Comparison of ENCODE assay signal across 21 mouse cellular contexts in the genomic region with DNA sequence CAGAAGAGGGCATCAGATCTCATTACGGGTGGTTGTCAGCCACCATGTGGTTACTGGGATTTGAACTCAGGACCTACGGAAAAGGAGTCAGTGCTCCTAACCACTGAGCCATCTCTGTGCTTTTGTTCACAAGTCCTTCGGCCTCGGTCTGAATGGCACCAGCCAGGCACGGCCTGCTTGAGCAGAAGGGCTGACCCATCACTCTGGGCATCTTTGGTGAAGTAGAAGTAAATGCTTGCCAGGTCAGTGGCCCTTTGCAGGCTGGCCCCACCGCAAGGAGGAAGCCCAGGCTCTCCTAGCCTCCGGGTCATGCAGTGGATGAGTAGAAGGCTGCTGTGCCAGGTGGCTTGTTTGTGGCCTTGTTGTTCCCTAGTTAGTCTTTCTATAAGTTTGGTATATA. TPM values are rescaled to one million over a fixed set of nuclear protein-coding genes. Genes with fewer than 3 reads are reported as not detected.
A peak's percentile ranks its signal among the peaks of the same experiment; 100 is the strongest.
DNase-seq lines count a peak whose midpoint lies in the region; ATAC-seq and TF ChIP-seq lines count a peak whose summit lies in the region.
"Had no signal": no experiment of that assay in that cellular context is flagged by ENCODE, and none has a peak within 500 bp of the region (broad histone marks: within the 10 kb centered on the region; RNA-seq: fewer than 3 reads in every experiment).

No protein-coding gene starts in this region.

- DNase-seq in hindbrain, embryonic 11.5 days (ENCODE audit: low spot score), result peak; percentile 7
- no peak for DNase-seq in hindbrain, postnatal 0 days (ENCODE audit: low spot score)
- peak; percentile 33 for DNase-seq in thymus, adult 2 months
- DNase-seq in thymus, adult 18-20 months, result no peak
- DNase-seq in thymus, postnatal 0 days (ENCODE audit: low spot score), result peak; percentile 21
- DNase-seq in adrenal gland, adult 18-20 months (ENCODE audit: low spot score in 2 of 2), result no peak
- DNase-seq in ovary, postnatal 10 days (ENCODE audit: low spot score), result no peak
- DNase-seq: cerebellum, adult 11 months; cerebellum, adult 9-10 months; heart, postnatal 4 days had no signal

- no peak overlapping the region for H3K9ac ChIP-seq in hindbrain, embryonic 11.5 days (ENCODE audit: low read depth, low read length)
- no peak overlapping the region for H3K9ac ChIP-seq in hindbrain, postnatal 0 days (replicated peaks; ENCODE audit: low read length)
- H3K9ac ChIP-seq: embryonic facial prominence, embryonic 13.5 days; forebrain, embryonic 15.5 days; hindbrain, embryonic 14.5 days; kidney, embryonic 15.5 days; lung, embryonic 15.5 days; midbrain, embryonic 15.5 days; neural tube, embryonic 12.5 days; stomach, embryonic 15.5 days had no signal

- no peak overlapping the region for H3K4me3 ChIP-seq in hindbrain, embryonic 11.5 days (ENCODE audit: low read depth, low read length)
- no peak overlapping the region for H3K4me3 ChIP-seq in hindbrain, postnatal 0 days (ENCODE audit: low read length)
- no peak overlapping the region for H3K4me3 ChIP-seq in thymus, adult 2 months (ENCODE audit: control insufficient read depth, insufficient read depth, low read length)
- H3K4me3 ChIP-seq: embryonic facial prominence, embryonic 13.5 days; forebrain, embryonic 10.5 days; forebrain, embryonic 15.5 days; kidney, embryonic 15.5 days; lung, embryonic 15.5 days; midbrain, embryonic 10.5 days; midbrain, embryonic 15.5 days; neural tube, embryonic 12.5 days; stomach, embryonic 15.5 days had no signal

- 92% methylated on average over 7 of the region's 7 CpGs for WGBS in hindbrain, embryonic 11.5 days
- WGBS in hindbrain, postnatal 0 days, result 94% methylated on average over 7 of the region's 7 CpGs
- 92% methylated on average over 7 of the region's 7 CpGs for WGBS in thymus, adult 2 months

- H3K9me3 ChIP-seq in hindbrain, embryonic 11.5 days (ENCODE audit: control insufficient read depth, low read length), result no peaks in the 10 kb centered on the region
- no peaks in the 10 kb centered on the region for H3K9me3 ChIP-seq in hindbrain, postnatal 0 days (ENCODE audit: low read length)
- H3K9me3 ChIP-seq: embryonic facial prominence, embryonic 13.5 days; forebrain, embryonic 10.5 days; forebrain, embryonic 15.5 days; G1E; kidney, embryonic 15.5 days; lung, embryonic 15.5 days; midbrain, embryonic 10.5 days; midbrain, embryonic 15.5 days; neural tube, embryonic 12.5 days; stomach, embryonic 15.5 days had no signal

- H3K27ac ChIP-seq in hindbrain, embryonic 11.5 days (ENCODE audit: low read depth, low read length), result no peak overlapping the region
- no peak overlapping the region for H3K27ac ChIP-seq in hindbrain, postnatal 0 days
- H3K27ac ChIP-seq in thymus, adult 2 months (ENCODE audit: control insufficient read depth, insufficient read depth, low read length), result peak overlapping the region; percentile 99
- H3K27ac ChIP-seq: forebrain, embryonic 10.5 days; forebrain, embryonic 15.5 days; hindbrain, embryonic 14.5 days; kidney, embryonic 15.5 days; midbrain, embryonic 10.5 days; midbrain, embryonic 15.5 days; neural tube, embryonic 12.5 days had no signal

- no peak overlapping the region for H3K4me2 ChIP-seq in hindbrain, embryonic 11.5 days (replicated peaks; ENCODE audit: low read depth, low read length)
- no peak overlapping the region for H3K4me2 ChIP-seq in hindbrain, postnatal 0 days (ENCODE audit: low read depth, low read length)
- H3K4me2 ChIP-seq: embryonic facial prominence, embryonic 13.5 days; forebrain, embryonic 15.5 days; hindbrain, embryonic 14.5 days; kidney, embryonic 15.5 days; lung, embryonic 15.5 days; midbrain, embryonic 15.5 days; neural tube, embryonic 12.5 days; stomach, embryonic 15.5 days had no signal

- H3K4me1 ChIP-seq in hindbrain, embryonic 11.5 days (replicated peaks; ENCODE audit: control insufficient read depth, insufficient read depth, low read length), result no peaks in the 10 kb centered on the region
- no peaks in the 10 kb centered on the region for H3K4me1 ChIP-seq in hindbrain, postnatal 0 days (ENCODE audit: insufficient read depth, low read length)
- H3K4me1 ChIP-seq in thymus, adult 2 months (replicated peaks; ENCODE audit: control insufficient read depth, insufficient read depth, low read length), result peaks cover 50% of the 10 kb centered on the region
- H3K4me1 ChIP-seq: forebrain, embryonic 10.5 days; forebrain, embryonic 15.5 days; midbrain, embryonic 15.5 days; neural tube, embryonic 12.5 days had no signal

- TF ChIP-seq CTCF in hindbrain, postnatal 0 days (IDR thresholded peaks at IDR 0.05; ENCODE audit: low read depth), result no peak
- TF ChIP-seq CTCF in thymus, adult 2 months (IDR thresholded peaks at IDR 0.05; ENCODE audit: borderline replicate concordance, control insufficient read depth, extremely low read depth, insufficient read depth, low read length, poor library complexity), result no peak

- no peaks in the 10 kb centered on the region for H3K27me3 ChIP-seq in hindbrain, embryonic 11.5 days (ENCODE audit: control insufficient read depth, insufficient read depth, low read length)
- no peaks in the 10 kb centered on the region for H3K27me3 ChIP-seq in hindbrain, postnatal 0 days (ENCODE audit: insufficient read depth, low read length)
- H3K27me3 ChIP-seq in thymus, adult 2 months (ENCODE audit: control insufficient read depth, insufficient read depth, low read length), result no peaks in the 10 kb centered on the region
- H3K27me3 ChIP-seq: embryonic facial prominence, embryonic 13.5 days; forebrain, embryonic 15.5 days; kidney, embryonic 15.5 days; lung, embryonic 15.5 days; midbrain, embryonic 15.5 days; neural tube, embryonic 12.5 days; stomach, embryonic 15.5 days had no signal

- H3K36me3 ChIP-seq in hindbrain, embryonic 11.5 days (ENCODE audit: control insufficient read depth, insufficient read depth, low read length), result peaks cover 5% of the 10 kb centered on the region; the same call in 1 of the 2 replicates
- no peaks in the 10 kb centered on the region for H3K36me3 ChIP-seq in hindbrain, postnatal 0 days (ENCODE audit: insufficient read depth, low read length)
- H3K36me3 ChIP-seq in thymus, adult 2 months (ENCODE audit: control insufficient read depth, insufficient read depth, low read length), result no peaks in the 10 kb centered on the region
- H3K36me3 ChIP-seq: forebrain, embryonic 15.5 days; kidney, embryonic 15.5 days; lung, embryonic 15.5 days; midbrain, embryonic 15.5 days; stomach, embryonic 15.5 days had no signal

- ATAC-seq in hindbrain, embryonic 11.5 days (ENCODE audit: low FRiP score), result no peak
- ATAC-seq in hindbrain, postnatal 0 days, result no peak
- ATAC-seq: forebrain, embryonic 15.5 days; midbrain, embryonic 15.5 days had no signal

- TF ChIP-seq POLR2A in thymus, adult 2 months (IDR thresholded peaks at IDR 0.05; ENCODE audit: control insufficient read depth, extremely low read depth, insufficient read depth, low read length, poor library complexity), result no peak

RNA-seq across cellular contexts. Expression of gene Ttll12, which starts 8.5 kb away (rescaled TPM):
- 43.4 and 43.6 TPM in 2 replicates for polyA plus RNA-seq in hindbrain, embryonic 11.5 days (2014; fragmentation: Nextera tagmentation; extraction: Ambion mirVana)
- total RNA-seq in hindbrain, postnatal 0 days (2014; rRNA removed), result 56.9 and 60.6 TPM in 2 replicates
- 31.3 and 32.6 TPM in 2 replicates for polyA plus RNA-seq in hindbrain, postnatal 0 days (2015; fragmentation: Nextera tagmentation; extraction: Ambion mirVana)
- 105 and 119 TPM in 2 replicates for polyA plus RNA-seq in thymus, adult 2 months (2012; rRNA removed)
- 39.1 and 39.2 TPM in 2 replicates for polyA plus RNA-seq in thymus, postnatal 0 days (2015; fragmentation: Nextera tagmentation; extraction: Ambion mirVana)
- 10 to 100 TPM; 27.9 to 30.4 TPM for total RNA-seq in adrenal gland, adult 18-20 months (2021)

RNA-seq across cellular contexts. Expression of gene Mcat, which starts 39.8 kb away (rescaled TPM):
- 38.9 and 39.0 TPM in 2 replicates for polyA plus RNA-seq in hindbrain, embryonic 11.5 days (2014; fragmentation: Nextera tagmentation; extraction: Ambion mirVana)
- total RNA-seq in hindbrain, postnatal 0 days (2014; rRNA removed), result 50.1 and 54.2 TPM in 2 replicates
- 35.2 and 36.9 TPM in 2 replicates for polyA plus RNA-seq in hindbrain, postnatal 0 days (2015; fragmentation: Nextera tagmentation; extraction: Ambion mirVana)
- 31.9 and 39.9 TPM in 2 replicates for polyA plus RNA-seq in thymus, adult 2 months (2012; rRNA removed)
- polyA plus RNA-seq in thymus, postnatal 0 days (2015; fragmentation: Nextera tagmentation; extraction: Ambion mirVana), result 30.9 and 34.4 TPM in 2 replicates
- total RNA-seq in adrenal gland, adult 18-20 months (2021), result 10 to 100 TPM; 31.1 to 41.3 TPM

RNA-seq across cellular contexts. Expression of gene Tspo, which starts 40.0 kb away (rescaled TPM):
- 27.4 and 32.0 TPM in 2 replicates for polyA plus RNA-seq in hindbrain, embryonic 11.5 days (2014; fragmentation: Nextera tagmentation; extraction: Ambion mirVana)
- 5.0 and 9.6 TPM in 2 replicates for total RNA-seq in hindbrain, postnatal 0 days (2014; rRNA removed)
- polyA plus RNA-seq in hindbrain, postnatal 0 days (2015; fragmentation: Nextera tagmentation; extraction: Ambion mirVana), result 17.1 and 17.3 TPM in 2 replicates
- polyA plus RNA-seq in thymus, adult 2 months (2012; rRNA removed), result 465 and 584 TPM in 2 replicates
- 295 and 320 TPM in 2 replicates for polyA plus RNA-seq in thymus, postnatal 0 days (2015; fragmentation: Nextera tagmentation; extraction: Ambion mirVana)
- 100 to 1,000 TPM; 395 to 578 TPM for total RNA-seq in adrenal gland, adult 18-20 months (2021)

Comparison
In these comparisons a context has a peak if more than half of its experiments do, and no peak if none do; other contexts are left out.
1. DNase-seq: peak in hindbrain, embryonic 11.5 days (single experiment), thymus, adult 2 months (single experiment) and thymus, postnatal 0 days (single experiment); none in hindbrain, postnatal 0 days (single experiment), thymus, adult 18-20 months (0 of 2), adrenal gland, adult 18-20 months (0 of 2) and ovary, postnatal 10 days (single experiment).